Mouse (Mus musculus) spleen, postnatal 4 days (tissue): ENCODE measurements around the gene Rassf8.
A peak's percentile ranks its signal among the peaks of the same experiment; 100 is the strongest.

Experiments used
- DNase-seq, 2 experiments: peaks; one replicate each; pipeline ENCODE4 v3.0.0; 2022; ENCODE audit warnings: low spot score in 2 of 2

Gene Rassf8

DNA sequence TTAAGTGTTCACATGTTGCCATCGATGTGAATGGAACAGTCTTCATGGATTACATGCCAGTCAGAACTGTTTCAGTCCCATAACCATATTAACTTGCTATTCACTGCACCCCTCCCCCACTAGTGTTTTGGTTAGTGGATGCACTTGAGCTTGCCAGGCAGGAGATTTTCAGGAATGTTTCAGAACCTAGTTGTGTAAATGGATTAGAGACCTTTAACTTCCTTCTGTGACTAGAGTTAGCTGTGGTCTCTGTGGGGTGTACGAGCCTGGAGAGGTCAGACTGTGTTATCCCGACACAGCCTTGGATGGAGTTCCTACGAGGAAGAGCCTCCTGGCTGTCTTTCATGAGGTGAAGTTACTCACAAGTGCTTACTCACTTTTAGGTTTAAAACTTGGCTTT lies 29.7 kb downstream of the Rassf8 start:
- DNase-seq: no peak

DNA sequence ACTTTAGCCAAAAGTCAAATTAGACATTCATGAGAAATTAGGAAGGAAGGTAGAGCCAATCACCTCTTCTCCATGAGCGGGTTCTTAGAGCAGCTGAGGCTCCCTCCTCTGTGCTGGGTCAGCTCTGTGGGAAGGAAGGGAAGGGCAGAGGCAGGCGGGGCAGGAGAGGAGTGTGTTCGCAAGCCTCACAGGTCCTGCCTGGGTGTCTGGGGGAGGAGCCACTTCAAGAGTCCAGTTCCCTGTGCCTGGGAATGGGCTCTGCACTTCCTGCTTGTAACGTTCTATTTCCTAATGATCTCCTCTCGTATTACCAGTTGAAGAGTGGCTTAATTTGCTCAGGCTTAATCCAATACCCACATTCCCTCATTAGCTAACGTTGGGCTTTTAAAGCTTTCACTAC lies 32.8 kb downstream of the Rassf8 start:
- DNase-seq: no peak

DNA sequence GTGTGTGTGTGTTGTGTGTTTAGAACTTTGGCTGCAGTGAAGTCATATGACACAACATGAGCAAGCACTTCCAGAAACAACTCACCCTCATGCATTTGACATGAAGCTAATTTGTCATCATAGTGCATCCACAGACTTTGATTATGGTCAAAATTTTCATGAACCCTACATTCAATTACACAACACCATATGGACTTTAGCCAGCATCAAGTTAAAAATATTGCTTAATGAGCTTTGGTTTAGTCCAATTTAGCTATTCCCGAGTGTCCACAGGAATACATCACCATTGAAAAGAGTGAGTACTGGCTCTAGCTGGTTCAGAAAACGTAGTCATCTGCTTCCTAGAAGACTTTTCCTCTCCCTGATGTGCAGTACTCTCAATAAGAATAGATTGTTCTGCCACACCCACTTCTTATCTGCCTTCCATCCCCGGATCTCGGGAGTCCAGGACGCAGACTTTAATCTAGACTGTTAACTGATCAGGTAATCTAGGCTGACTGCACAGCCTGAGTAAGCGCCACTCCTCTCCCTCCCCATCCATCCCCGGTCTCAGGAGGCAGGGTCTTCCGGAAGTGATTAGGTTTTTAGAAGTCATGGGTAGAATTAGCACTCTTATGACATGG lies 33.7 kb downstream of the Rassf8 start:
- no peak for DNase-seq

- no peak for DNase-seq
Observed at GRCm38 (mm10) chr6:145781256-145781655, 34.7 kb downstream of the Rassf8 start.

DNA sequence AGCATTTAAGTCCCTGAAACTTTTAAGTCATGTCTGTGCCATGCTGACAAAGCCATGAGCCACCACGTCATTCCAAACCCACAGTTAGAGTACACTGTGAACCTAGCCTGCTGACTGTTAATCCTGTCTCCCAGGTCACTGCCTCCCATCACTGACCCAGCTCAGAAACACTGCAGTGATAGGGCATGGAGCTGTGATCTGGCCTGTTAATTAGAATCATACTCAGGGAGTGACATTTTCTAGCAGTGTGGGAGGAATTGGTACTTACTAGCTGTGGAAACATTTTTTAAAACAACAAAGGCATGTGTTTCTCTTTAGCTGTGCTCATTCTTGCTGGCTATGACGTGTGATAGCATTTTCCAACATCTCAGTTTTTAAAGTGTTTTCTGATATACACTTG lies 35.4 kb downstream of the Rassf8 start:
- no peak for DNase-seq

DNA sequence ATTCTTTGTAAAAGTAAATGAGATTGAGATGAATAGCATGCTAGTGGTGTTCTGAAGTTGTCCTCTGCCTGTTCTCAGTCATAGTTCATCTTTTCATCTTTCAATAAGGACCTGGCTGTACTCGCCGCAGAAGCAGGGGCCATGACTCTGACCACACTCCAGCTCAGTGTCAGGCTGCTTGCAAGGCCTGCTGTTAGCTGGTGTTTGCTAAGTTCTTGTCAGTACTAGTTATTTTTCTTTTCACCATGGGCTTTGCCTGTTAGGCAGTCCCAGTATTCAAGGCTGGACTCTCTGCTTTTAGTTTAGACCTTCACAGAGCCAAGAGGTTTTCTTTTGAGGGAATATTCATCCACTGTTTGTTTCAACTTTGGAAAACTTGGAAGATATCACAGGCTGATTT lies 40.8 kb downstream of the Rassf8 start:
- DNase-seq: no peak

GRCm38 (mm10) chr6:145789738-145790137 lies 43.2 kb downstream of the Rassf8 start:
- no peak for DNase-seq

DNA sequence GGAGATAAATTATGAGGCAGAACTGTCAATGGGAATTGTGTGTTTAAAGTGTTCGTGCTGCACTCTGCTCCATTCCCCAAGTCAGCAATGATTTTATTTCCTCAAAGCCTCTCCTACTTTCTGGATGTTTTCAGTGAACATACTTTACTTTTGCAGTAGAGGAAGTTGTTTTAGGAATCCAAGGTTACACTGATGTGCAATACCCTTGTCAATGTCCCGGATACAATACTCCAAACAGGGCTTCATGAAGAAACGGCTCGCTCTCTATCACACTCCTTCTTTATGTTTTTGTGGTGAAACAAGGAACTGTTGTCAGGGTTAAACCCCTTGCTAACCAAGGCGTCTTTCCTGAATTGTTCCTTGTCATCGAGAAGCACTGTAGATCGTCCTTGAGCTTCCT lies 45.8 kb downstream of the Rassf8 start:
- no peak for DNase-seq

DNA sequence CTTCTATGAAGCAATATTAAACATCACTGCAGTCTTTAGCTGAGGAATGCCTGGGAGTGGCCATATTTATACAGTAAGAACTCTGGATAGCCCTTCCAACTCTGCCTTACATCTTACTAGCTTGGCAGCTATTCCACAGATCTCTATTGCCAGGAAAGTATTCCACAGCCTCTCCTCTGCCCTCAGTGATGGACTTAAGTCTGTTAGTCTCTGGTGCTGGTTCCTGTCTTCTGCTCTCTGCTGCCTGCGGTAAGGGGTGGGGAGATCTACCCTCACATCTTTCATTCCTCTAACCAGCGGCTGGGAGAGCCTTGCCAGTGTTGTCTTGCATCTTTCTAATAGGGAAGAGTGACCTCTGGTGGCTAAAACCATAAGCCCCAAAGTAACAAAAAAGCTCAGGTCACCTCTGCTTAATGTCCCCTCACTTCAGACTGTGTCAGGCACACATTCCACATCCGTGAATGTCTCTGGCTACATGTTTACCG lies 46.6 kb downstream of the Rassf8 start:
- peak in 1 of 2 experiments; percentile 30 for DNase-seq

DNA sequence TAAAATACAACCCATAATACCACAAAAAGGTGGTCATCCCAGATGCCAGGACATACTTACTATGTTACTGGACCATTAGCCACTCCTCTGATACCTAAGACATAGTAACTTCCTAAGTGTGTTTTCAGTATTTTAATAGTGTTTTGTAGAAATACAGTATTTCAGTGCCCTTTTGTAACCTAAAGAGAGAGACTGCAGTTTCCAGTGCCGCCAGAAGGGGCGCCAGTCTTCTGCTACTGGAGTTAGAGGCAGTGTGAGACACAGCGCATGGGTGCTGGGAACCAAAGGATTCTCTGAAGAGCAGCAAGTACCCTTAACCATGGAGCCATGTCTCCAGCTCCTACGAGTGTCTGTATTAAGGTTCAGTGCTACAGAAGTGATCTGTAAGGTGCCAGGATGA lies 48.1 kb downstream of the Rassf8 start:
- DNase-seq: no peak

DNA sequence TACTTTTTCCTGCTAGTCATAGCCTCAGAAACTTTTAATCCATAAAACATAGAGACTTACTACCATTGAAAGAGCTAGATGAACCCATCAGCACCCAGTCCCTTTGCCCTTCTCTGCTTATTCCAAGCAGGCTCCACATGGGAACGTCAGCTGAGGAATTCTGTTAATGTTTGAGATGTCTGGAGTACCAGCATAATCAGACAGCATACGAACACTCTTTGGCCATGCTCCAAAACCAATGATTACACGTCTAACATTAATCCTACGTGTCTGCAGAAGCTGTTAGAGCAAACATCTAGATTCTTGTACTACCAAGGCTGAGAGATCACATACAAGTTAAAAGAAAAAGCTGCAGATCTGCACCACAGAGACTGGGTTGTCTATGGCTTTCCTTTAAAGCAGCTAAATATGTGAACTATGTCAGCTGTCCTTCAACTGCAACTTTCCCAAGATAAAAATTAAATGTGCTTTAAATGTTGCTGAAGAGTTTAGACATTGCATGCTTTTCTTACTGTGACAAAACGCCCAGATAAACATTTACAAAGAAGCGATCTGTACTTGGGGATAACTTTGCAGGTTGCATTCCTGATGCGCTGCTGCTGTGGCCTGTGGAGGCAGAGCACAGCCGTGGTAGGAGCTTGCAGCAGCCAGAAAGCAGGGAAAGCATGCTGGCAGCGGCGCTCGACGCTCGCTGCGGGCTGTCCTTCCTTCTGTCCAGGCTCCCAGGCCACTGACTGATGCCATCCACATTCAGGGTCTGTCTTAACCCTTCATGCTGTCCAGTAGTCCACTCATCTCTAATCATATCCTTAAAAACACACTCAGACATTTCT lies 49.9 kb downstream of the Rassf8 start:
- DNase-seq: no peak

DNA sequence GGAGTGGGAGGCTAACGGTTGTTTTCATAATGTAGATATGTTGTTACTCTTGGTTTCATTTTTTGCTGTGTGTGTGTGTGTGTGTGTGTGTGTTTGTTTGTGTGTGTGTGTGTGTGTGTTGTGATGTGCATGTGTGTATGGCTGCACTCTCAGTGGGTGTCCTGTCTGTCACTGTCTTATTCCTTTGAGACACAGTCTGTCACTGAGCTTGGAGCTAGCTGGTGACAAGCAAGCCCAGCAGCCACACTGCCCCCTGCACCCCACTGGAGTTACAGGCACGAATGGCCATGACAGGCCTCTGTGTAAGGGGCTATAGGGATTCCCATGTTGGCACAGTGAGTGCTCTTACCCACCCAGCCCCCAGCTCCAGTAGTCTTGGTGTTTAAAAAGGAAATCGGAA lies 51.1 kb downstream of the Rassf8 start:
- DNase-seq: no peak

GRCm38 (mm10) chr6:145801796-145802488 lies 55.4 kb downstream of the Rassf8 start:
- no peak for DNase-seq

- DNase-seq: no peak
Observed at GRCm38 (mm10) chr6:145802881-145803280, 56.3 kb downstream of the Rassf8 start.

- DNase-seq: no peak
Observed at GRCm38 (mm10) chr6:145804276-145804675, 57.7 kb downstream of the Rassf8 start.

GRCm38 (mm10) chr6:145806784-145807183 lies 60.2 kb downstream of the Rassf8 start:
- DNase-seq: no peak

DNA sequence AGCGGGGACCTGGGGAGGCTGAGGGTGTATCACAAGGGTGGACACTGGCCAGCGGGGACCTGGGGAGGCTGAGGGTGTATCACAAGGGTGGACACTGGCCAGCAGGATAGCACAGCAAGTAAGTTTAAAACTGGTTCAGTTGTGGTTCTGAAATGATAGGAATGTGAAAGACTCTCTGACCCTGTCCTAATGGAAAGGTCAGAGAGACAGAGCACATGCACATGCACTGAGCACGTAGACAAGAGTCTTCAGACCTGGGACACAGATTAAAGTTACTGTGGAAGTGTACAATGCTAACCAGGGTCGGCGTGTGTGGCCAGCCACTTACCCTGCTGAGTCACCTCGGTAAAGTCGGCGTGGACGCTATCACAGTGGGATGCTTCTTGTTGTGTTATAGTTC lies 61.4 kb downstream of the Rassf8 start:
- no peak for DNase-seq

GRCm38 (mm10) chr6:145809566-145809965 lies 63.0 kb downstream of the Rassf8 start:
- no peak for DNase-seq

DNA sequence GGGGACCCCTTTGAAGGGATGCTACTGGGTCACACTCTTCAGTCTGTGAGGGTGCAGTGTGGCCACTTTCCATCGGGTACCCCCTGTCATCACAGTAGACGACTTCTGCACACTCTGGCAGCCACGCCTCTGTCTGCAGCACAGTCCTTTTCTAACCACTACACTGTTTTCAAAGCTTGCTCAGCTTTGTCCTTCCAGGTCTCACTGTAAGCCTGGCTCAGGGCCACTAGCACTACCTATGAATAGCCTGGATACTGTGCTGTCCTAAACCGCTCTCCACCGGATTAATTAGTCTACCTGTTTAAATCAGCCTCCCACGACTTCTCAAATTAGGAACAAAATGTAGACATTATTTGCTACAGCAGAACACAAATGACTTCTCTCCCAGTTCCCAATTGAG lies 63.5 kb downstream of the Rassf8 start:
- no peak for DNase-seq

DNA sequence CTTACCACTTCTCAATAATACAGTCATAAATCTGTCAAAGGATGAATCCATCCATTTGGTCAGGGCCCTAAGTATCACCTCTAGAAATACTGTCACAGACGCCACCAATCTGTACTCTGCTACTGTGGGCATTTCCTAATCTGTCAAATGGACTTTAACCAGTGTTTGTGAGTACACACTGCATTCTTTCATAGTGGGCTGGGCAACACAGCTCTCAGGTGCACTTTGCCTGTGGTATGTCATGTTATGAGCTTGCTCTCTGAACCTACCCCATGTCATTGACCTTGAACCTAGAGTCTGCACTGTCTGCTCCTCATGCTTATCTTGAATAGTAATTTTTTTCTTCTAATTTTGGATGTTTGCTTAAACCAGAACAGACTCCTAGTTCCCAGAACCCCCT lies 64.6 kb downstream of the Rassf8 start:
- no peak for DNase-seq

DNA sequence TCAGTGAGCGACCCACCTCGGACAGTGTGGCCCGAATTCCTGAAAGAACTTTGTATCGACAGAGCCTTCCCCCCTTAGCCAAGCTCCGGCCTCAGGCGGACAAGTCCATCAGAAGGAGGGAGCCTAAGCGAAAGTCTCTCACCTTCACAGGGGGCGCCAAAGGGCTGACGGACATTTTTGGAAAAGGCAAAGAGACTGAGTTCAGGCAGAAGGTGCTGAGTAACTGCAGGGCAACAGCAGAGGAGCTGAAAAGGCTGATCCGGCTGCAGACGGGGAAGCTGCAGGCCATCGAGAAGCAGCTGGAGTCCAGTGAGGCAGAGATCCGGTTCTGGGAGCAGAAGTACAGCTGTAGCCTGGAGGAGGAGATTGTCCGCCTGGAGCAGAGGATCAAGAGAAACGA lies 68.7 kb downstream of the Rassf8 start:
- DNase-seq: no peak

DNA sequence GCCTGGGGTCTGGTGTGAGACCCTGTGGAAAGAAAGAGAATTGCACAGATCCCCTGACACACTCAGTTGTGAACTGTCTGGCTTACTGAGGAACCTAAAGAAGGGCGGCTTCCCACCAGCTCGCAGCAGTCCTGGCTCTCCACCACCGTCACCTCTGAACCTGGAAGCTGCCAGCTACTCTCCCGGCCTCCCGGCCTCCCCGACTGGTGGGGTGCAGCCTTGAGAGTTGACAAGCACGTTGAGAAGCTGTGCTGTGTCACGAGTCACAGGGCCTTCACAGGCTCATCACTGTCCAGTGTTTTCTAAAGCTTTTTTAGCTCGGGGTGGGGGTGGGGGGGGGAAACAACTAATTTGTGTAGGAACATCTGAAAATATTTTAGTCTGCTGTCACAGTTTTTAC lies 72.6 kb downstream of the Rassf8 start:
- no peak for DNase-seq

DNA sequence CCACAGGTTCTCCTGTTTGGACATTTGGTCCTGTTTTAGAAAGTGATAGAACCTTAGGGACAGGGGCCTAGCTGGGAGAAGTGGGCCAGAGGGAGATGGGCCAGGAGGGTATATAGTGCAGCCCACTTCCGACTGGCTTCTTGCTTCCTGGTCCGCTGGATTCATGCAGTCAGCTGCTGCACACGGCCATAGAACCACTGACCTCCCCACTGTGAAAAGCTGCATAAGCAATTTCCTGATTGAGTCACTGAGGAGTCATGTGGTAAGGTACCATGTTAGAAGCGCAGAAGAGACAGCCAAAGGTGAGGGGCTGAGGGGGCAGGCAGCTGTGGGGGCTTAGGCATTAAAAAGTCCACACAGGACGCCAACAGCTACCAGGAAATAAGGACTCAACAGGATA lies 75.7 kb downstream of the Rassf8 start:
- no peak for DNase-seq
